Comparison of ENCODE assay signal across 29 mouse cellular contexts in the genomic region with DNA sequence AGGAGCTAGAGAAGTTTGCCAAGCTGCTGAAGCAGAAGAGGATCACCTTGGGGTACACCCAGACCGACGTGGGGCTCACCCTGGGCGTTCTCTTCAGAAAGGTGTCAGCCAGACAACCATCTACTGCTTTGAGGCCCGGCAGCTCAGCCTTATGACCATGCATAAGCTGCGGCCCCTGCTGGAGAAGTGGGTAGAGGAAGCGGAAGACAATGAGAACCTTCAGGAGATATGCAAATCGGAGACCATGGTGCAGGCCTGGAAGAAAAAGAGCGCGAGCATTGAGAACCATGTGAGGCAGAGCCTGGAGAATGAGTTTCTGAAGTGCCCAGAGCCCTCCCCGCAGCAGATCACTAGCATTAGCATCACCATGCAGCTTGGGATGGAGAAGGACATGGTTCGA.
A peak's percentile ranks its signal among the peaks of the same experiment; 100 is the strongest.
DNase-seq lines count a peak whose midpoint lies in the region; ATAC-seq and TF ChIP-seq lines count a peak whose summit lies in the region.
"Had no signal": no experiment of that assay in that cellular context is flagged by ENCODE, and none has a peak within 500 bp of the region (broad histone marks: within the 10 kb centered on the region; RNA-seq: fewer than 3 reads in every experiment).

No protein-coding gene starts in this region.

- H3K4me1 ChIP-seq in kidney, postnatal 0 days (replicated peaks; ENCODE audit: insufficient read depth, low read length), result no peaks in the 10 kb centered on the region
- H3K4me1 ChIP-seq in lung, postnatal 0 days (ENCODE audit: insufficient read depth, low read depth, low read length), result no peaks in the 10 kb centered on the region
- H3K4me1 ChIP-seq: hindbrain, embryonic 10.5 days; limb, embryonic 12.5 days had no signal

- H3K27ac ChIP-seq in kidney, postnatal 0 days, result no peak overlapping the region
- no peak overlapping the region for H3K27ac ChIP-seq in lung, postnatal 0 days (ENCODE audit: low read length)
- H3K27ac ChIP-seq: heart, embryonic 13.5 days; hindbrain, embryonic 10.5 days; hindbrain, embryonic 15.5 days; limb, embryonic 12.5 days; neural tube, embryonic 13.5 days had no signal

- WGBS in kidney, postnatal 0 days, result 74% methylated on average over 11 of the region's 11 CpGs
- 55% methylated on average over 11 of the region's 11 CpGs for WGBS in lung, postnatal 0 days

- no peak overlapping the region for H3K4me2 ChIP-seq in kidney, postnatal 0 days (ENCODE audit: low read length)
- H3K4me2 ChIP-seq in lung, postnatal 0 days (replicated peaks; ENCODE audit: low read depth, low read length), result no peak overlapping the region
- H3K4me2 ChIP-seq: heart, embryonic 13.5 days; hindbrain, embryonic 15.5 days; limb, embryonic 12.5 days; midbrain, embryonic 11.5 days; neural tube, embryonic 13.5 days had no signal

- no peak for DNase-seq in kidney, postnatal 0 days (ENCODE audit: low spot score)
- DNase-seq in kidney, adult 8-10 months, result no peak
- DNase-seq in lung, postnatal 10 days, result peak; percentile 6
- DNase-seq in lung, postnatal 0 days (ENCODE audit: low spot score), result no peak
- DNase-seq in ES-CJ7 (ENCODE audit: low read depth, low spot score), result peak; percentile 52
- DNase-seq in natural killer cell, adult 2 months (ENCODE audit: low spot score in 2 of 2), result no peak
- no peak for DNase-seq in gastrocnemius, postnatal 25 days
- DNase-seq: adrenal gland, adult 2 months; adrenal gland, postnatal 36 days; cerebellum, adult 2 months; cerebellum, postnatal 25 days; gastrocnemius, postnatal 14 days; heart, adult 18-20 months; heart, postnatal 14 days; kidney, adult 2 months; kidney, postnatal 14 days; liver, postnatal 0 days; right cerebral cortex, postnatal 4 days had no signal

- no peaks in the 10 kb centered on the region for H3K9me3 ChIP-seq in kidney, postnatal 0 days (replicated peaks; ENCODE audit: low read length)
- no peaks in the 10 kb centered on the region for H3K9me3 ChIP-seq in lung, postnatal 0 days (ENCODE audit: low read length)
- H3K9me3 ChIP-seq: heart, embryonic 13.5 days; hindbrain, embryonic 15.5 days; limb, embryonic 12.5 days had no signal

- H3K4me3 ChIP-seq in kidney, postnatal 0 days (replicated peaks; ENCODE audit: low read depth, low read length), result no peak overlapping the region
- H3K4me3 ChIP-seq in lung, postnatal 0 days (ENCODE audit: low read depth, low read length), result no peak overlapping the region
- H3K4me3 ChIP-seq: heart, embryonic 13.5 days; hindbrain, embryonic 10.5 days; hindbrain, embryonic 15.5 days; limb, embryonic 12.5 days; myocyte; neural tube, embryonic 13.5 days had no signal

- TF ChIP-seq EP300 in lung, postnatal 0 days (IDR thresholded peaks at IDR 0.05), result no peak

- no peak for ATAC-seq in kidney, postnatal 0 days (replicated peaks; ENCODE audit: low FRiP score, low read depth)
- no peak for ATAC-seq in lung, postnatal 0 days
- 0 out of 2 replicates have a peak, but pooled peaks have one; percentile 25 for ATAC-seq in common myeloid progenitor, adult 5-6 weeks (replicated peaks; ENCODE audit: low read depth, poor library complexity, severe bottlenecking)
- ATAC-seq: forebrain, embryonic 14.5 days; inflammation-experienced regulatory T-cells, adult 6 months; liver, postnatal 0 days; Patski had no signal

- no peaks in the 10 kb centered on the region for H3K27me3 ChIP-seq in kidney, postnatal 0 days (ENCODE audit: insufficient read depth, low read length)
- H3K27me3 ChIP-seq in lung, postnatal 0 days (replicated peaks; ENCODE audit: insufficient read depth, low read length), result no peaks in the 10 kb centered on the region
- H3K27me3 ChIP-seq: heart, embryonic 13.5 days; hindbrain, embryonic 15.5 days; limb, embryonic 12.5 days; neural tube, embryonic 13.5 days; Patski had no signal

- no peaks in the 10 kb centered on the region for H3K36me3 ChIP-seq in kidney, postnatal 0 days (ENCODE audit: insufficient read depth, low read length)
- H3K36me3 ChIP-seq in lung, postnatal 0 days (ENCODE audit: insufficient read depth, low read length), result no peaks in the 10 kb centered on the region
- H3K36me3 ChIP-seq: heart, embryonic 13.5 days; hindbrain, embryonic 10.5 days; hindbrain, embryonic 15.5 days; limb, embryonic 12.5 days; neural tube, embryonic 13.5 days had no signal

- no peak overlapping the region for H3K9ac ChIP-seq in kidney, postnatal 0 days (ENCODE audit: low read depth, low read length)
- no peak overlapping the region for H3K9ac ChIP-seq in lung, postnatal 0 days (replicated peaks; ENCODE audit: low read depth)
- H3K9ac ChIP-seq: heart, embryonic 13.5 days; hindbrain, embryonic 15.5 days; limb, embryonic 12.5 days; liver, postnatal 0 days; neural tube, embryonic 13.5 days had no signal

- TF ChIP-seq CTCF in kidney, postnatal 0 days (IDR thresholded peaks at IDR 0.05; ENCODE audit: low read depth), result peak; percentile 31; the same call in 1 of the 2 replicates
- no peak for TF ChIP-seq CTCF in lung, postnatal 0 days (IDR thresholded peaks at IDR 0.05)

Comparison
In these comparisons a context has a peak if more than half of its experiments do, and no peak if none do; other contexts are left out.
1. DNase-seq: peak in lung, postnatal 10 days (single experiment) and ES-CJ7 (single experiment); none in kidney, postnatal 0 days (single experiment), kidney, adult 8-10 months (0 of 2), lung, postnatal 0 days (single experiment), natural killer cell, adult 2 months (0 of 2) and gastrocnemius, postnatal 25 days (single experiment).